Mouse (Mus musculus): ENCODE measurements around the gene Ogfr. TPM values are rescaled to one million over a fixed set of nuclear protein-coding genes. Genes with fewer than 3 reads are reported as not detected.

The Ogfr gene
- total and polyA plus RNA-seq, 2 experiments from 2014 or later: 82.4 to 121 TPM

GRCm38 (mm10) chr2:180556470-180556869 lies 32.6 kb upstream of the Ogfr start:
- Histone ChIP-seq H3K4me1 (ENCODE audit: insufficient read depth, low read length) (no peaks in the 10 kb centered on the region), H3K27me3 (ENCODE audit: insufficient read depth, low read length) (no peaks in the 10 kb centered on the region), H3K36me3 (ENCODE audit: insufficient read depth, low read length) (no peaks in the 10 kb centered on the region), H3K4me2 (ENCODE audit: low read depth, low read length, poor library complexity, severe bottlenecking) (no peak overlapping the region), H3K9me3 (ENCODE audit: low read length) (no peaks in the 10 kb centered on the region), H3K27ac (ENCODE audit: low read depth, low read length) (no peak overlapping the region), H3K9ac (replicated peaks; ENCODE audit: low read length, poor library complexity, severe bottlenecking) (no peak overlapping the region), H3K4me3 (ENCODE audit: low read depth, low read length) (no peak overlapping the region)
- no peak for TF ChIP-seq CTCF (IDR thresholded peaks at IDR 0.05)
- WGBS: 88% methylated on average over 3 of the region's 3 CpGs
- ATAC-seq (ENCODE audit: low FRiP score) (no peak), DNase-seq (ENCODE audit: low spot score) (no peak)

- H3K4me1 ChIP-seq (ENCODE audit: insufficient read depth, low read length): no peaks in the 10 kb centered on the region
- TF ChIP-seq CTCF (IDR thresholded peaks at IDR 0.05): peak; percentile 56
- DNase-seq (ENCODE audit: low spot score): no peak
- WGBS: 58% methylated on average over 5 of the region's 5 CpGs
- H3K9ac ChIP-seq (replicated peaks; ENCODE audit: low read length, poor library complexity, severe bottlenecking): no peak overlapping the region
- no peak overlapping the region for H3K27ac ChIP-seq (ENCODE audit: low read depth, low read length)
- H3K9me3 ChIP-seq (ENCODE audit: low read length): no peaks in the 10 kb centered on the region
- H3K27me3 ChIP-seq (ENCODE audit: insufficient read depth, low read length): no peaks in the 10 kb centered on the region
- H3K4me3 ChIP-seq (ENCODE audit: low read depth, low read length): no peak overlapping the region
- no peaks in the 10 kb centered on the region for H3K36me3 ChIP-seq (ENCODE audit: insufficient read depth, low read length)
- ATAC-seq (ENCODE audit: low FRiP score): no peak
- no peak overlapping the region for H3K4me2 ChIP-seq (ENCODE audit: low read depth, low read length, poor library complexity, severe bottlenecking)
Observed at GRCm38 (mm10) chr2:180560245-180560644, 28.8 kb upstream of the Ogfr start.

- peak; percentile 51 for TF ChIP-seq CTCF (IDR thresholded peaks at IDR 0.05)
- Histone ChIP-seq H3K9me3 (ENCODE audit: low read length) (no peaks in the 10 kb centered on the region), H3K4me1 (ENCODE audit: insufficient read depth, low read length) (no peaks in the 10 kb centered on the region), H3K36me3 (ENCODE audit: insufficient read depth, low read length) (no peaks in the 10 kb centered on the region), H3K27me3 (ENCODE audit: insufficient read depth, low read length) (no peaks in the 10 kb centered on the region), H3K27ac (ENCODE audit: low read depth, low read length) (no peak overlapping the region), H3K4me2 (ENCODE audit: low read depth, low read length, poor library complexity, severe bottlenecking) (no peak overlapping the region), H3K9ac (replicated peaks; ENCODE audit: low read length, poor library complexity, severe bottlenecking) (no peak overlapping the region), H3K4me3 (ENCODE audit: low read depth, low read length) (no peak overlapping the region)
- no peak for DNase-seq (ENCODE audit: low spot score)
- ATAC-seq (ENCODE audit: low FRiP score): no peak
- 67% methylated on average over 5 of the region's 5 CpGs for WGBS
Observed at GRCm38 (mm10) chr2:180562146-180562545, 26.9 kb upstream of the Ogfr start.

- 59% methylated on average over 6 of the region's 6 CpGs for WGBS
- no peak overlapping the region for H3K4me3 ChIP-seq (ENCODE audit: low read depth, low read length)
- no peaks in the 10 kb centered on the region for H3K36me3 ChIP-seq (ENCODE audit: insufficient read depth, low read length)
- ATAC-seq (ENCODE audit: low FRiP score) (no peak), DNase-seq (ENCODE audit: low spot score) (no peak)
- H3K27me3 ChIP-seq (ENCODE audit: insufficient read depth, low read length): no peaks in the 10 kb centered on the region
- no peak overlapping the region for H3K4me2 ChIP-seq (ENCODE audit: low read depth, low read length, poor library complexity, severe bottlenecking)
- no peak overlapping the region for H3K9ac ChIP-seq (replicated peaks; ENCODE audit: low read length, poor library complexity, severe bottlenecking)
- TF ChIP-seq CTCF (IDR thresholded peaks at IDR 0.05): no peak
- H3K9me3 ChIP-seq (ENCODE audit: low read length): no peaks in the 10 kb centered on the region
- H3K4me1 ChIP-seq (ENCODE audit: insufficient read depth, low read length): no peaks in the 10 kb centered on the region
- no peak overlapping the region for H3K27ac ChIP-seq (ENCODE audit: low read depth, low read length)
Observed at GRCm38 (mm10) chr2:180563296-180563695, 25.7 kb upstream of the Ogfr start.

- no peak for TF ChIP-seq CTCF (IDR thresholded peaks at IDR 0.05)
- no peak for ATAC-seq (ENCODE audit: low FRiP score)
- H3K4me1 ChIP-seq (ENCODE audit: insufficient read depth, low read length): no peaks in the 10 kb centered on the region
- WGBS: 34% methylated on average over 5 of the region's 5 CpGs
- H3K36me3 ChIP-seq (ENCODE audit: insufficient read depth, low read length): no peaks in the 10 kb centered on the region
- H3K27ac ChIP-seq (ENCODE audit: low read depth, low read length): no peak overlapping the region
- H3K9me3 ChIP-seq (ENCODE audit: low read length): no peaks in the 10 kb centered on the region
- H3K27me3 ChIP-seq (ENCODE audit: insufficient read depth, low read length): no peaks in the 10 kb centered on the region
- no peak overlapping the region for H3K4me3 ChIP-seq (ENCODE audit: low read depth, low read length)
- no peak overlapping the region for H3K4me2 ChIP-seq (ENCODE audit: low read depth, low read length, poor library complexity, severe bottlenecking)
- peak; percentile 48 for DNase-seq (ENCODE audit: low spot score)
- no peak overlapping the region for H3K9ac ChIP-seq (replicated peaks; ENCODE audit: low read length, poor library complexity, severe bottlenecking)
Observed at GRCm38 (mm10) chr2:180563841-180564240, 25.2 kb upstream of the Ogfr start.

- H3K4me2 ChIP-seq (ENCODE audit: low read depth, low read length, poor library complexity, severe bottlenecking): no peak overlapping the region
- DNase-seq (ENCODE audit: low spot score) (peak; percentile 74), ATAC-seq (ENCODE audit: low FRiP score) (no peak)
- H3K36me3 ChIP-seq (ENCODE audit: insufficient read depth, low read length): no peaks in the 10 kb centered on the region
- H3K9ac ChIP-seq (replicated peaks; ENCODE audit: low read length, poor library complexity, severe bottlenecking): no peak overlapping the region
- 0 out of 2 replicates have a peak, but pooled peaks cover 4% of the 10 kb centered on the region for H3K27me3 ChIP-seq (ENCODE audit: insufficient read depth, low read length)
- no peaks in the 10 kb centered on the region for H3K9me3 ChIP-seq (ENCODE audit: low read length)
- 37% methylated on average over 13 of the region's 13 CpGs for WGBS
- no peak overlapping the region for H3K27ac ChIP-seq (ENCODE audit: low read depth, low read length)
- H3K4me3 ChIP-seq (ENCODE audit: low read depth, low read length): no peak overlapping the region
- TF ChIP-seq CTCF (IDR thresholded peaks at IDR 0.05): peak; percentile 75
- peaks cover 3% of the 10 kb centered on the region; the same call in 1 of the 2 replicates for H3K4me1 ChIP-seq (ENCODE audit: insufficient read depth, low read length)
Observed at GRCm38 (mm10) chr2:180566240-180566913, 22.7 kb upstream of the Ogfr start.
